Mouse (Mus musculus): ENCODE results near the gene C130050O18Rik.

Gene C130050O18Rik

GRCm38 (mm10) chr5:139404801-139405401 is at the start of gene C130050O18Rik:
Gene C130050O18Rik (plus strand): TSS chr5:139405280.
- DNase-seq (ENCODE audit: low spot score), result no peak

- peak; percentile 54 for DNase-seq (ENCODE audit: low spot score)
These were observed 46.4 kb upstream of the C130050O18Rik start for GRCm38 (mm10) chr5:139358653-139359052.

GRCm38 (mm10) chr5:139359244-139359643 is 45.8 kb upstream of the C130050O18Rik start:
- no peak for DNase-seq (ENCODE audit: low spot score)

- no peak for DNase-seq (ENCODE audit: low spot score)
These were observed 41.2 kb upstream of the C130050O18Rik start for GRCm38 (mm10) chr5:139363858-139364257.

- DNase-seq (ENCODE audit: low spot score), result peak; percentile 88
These were observed 40.7 kb upstream of the C130050O18Rik start for GRCm38 (mm10) chr5:139364260-139364910.

- DNase-seq (ENCODE audit: low spot score), result no peak
These were observed 40.0 kb upstream of the C130050O18Rik start for GRCm38 (mm10) chr5:139364911-139365571.

- DNase-seq (ENCODE audit: low spot score), result no peak
These were observed 39.3 kb upstream of the C130050O18Rik start for GRCm38 (mm10) chr5:139365827-139366226.

GRCm38 (mm10) chr5:139366484-139366883 is 38.6 kb upstream of the C130050O18Rik start:
- DNase-seq (ENCODE audit: low spot score), result no peak

GRCm38 (mm10) chr5:139367884-139368458 is 37.1 kb upstream of the C130050O18Rik start:
- DNase-seq (ENCODE audit: low spot score), result no peak

- no peak for DNase-seq (ENCODE audit: low spot score)
These were observed 36.3 kb upstream of the C130050O18Rik start for GRCm38 (mm10) chr5:139368638-139369320.

- no peak for DNase-seq (ENCODE audit: low spot score)
These were observed 34.7 kb upstream of the C130050O18Rik start for GRCm38 (mm10) chr5:139370336-139370735.

- DNase-seq (ENCODE audit: low spot score), result no peak
These were observed 34.0 kb upstream of the C130050O18Rik start for GRCm38 (mm10) chr5:139371118-139371517.

- peak; percentile 97 for DNase-seq (ENCODE audit: low spot score)
These were observed 33.3 kb upstream of the C130050O18Rik start for GRCm38 (mm10) chr5:139371631-139372401.

GRCm38 (mm10) chr5:139373126-139373525 is 32.0 kb upstream of the C130050O18Rik start:
- DNase-seq (ENCODE audit: low spot score), result no peak

- no peak for DNase-seq (ENCODE audit: low spot score)
These were observed 31.1 kb upstream of the C130050O18Rik start for GRCm38 (mm10) chr5:139373889-139374444.

GRCm38 (mm10) chr5:139374841-139375240 is 30.2 kb upstream of the C130050O18Rik start:
- no peak for DNase-seq (ENCODE audit: low spot score)

- no peak for DNase-seq (ENCODE audit: low spot score)
These were observed 27.4 kb upstream of the C130050O18Rik start, which contains the start of gene Gpr146 for GRCm38 (mm10) chr5:139377468-139378270. Gene Gpr146 (plus strand): TSS chr5:139377697.

- no peak for DNase-seq (ENCODE audit: low spot score)
These were observed 26.9 kb upstream of the C130050O18Rik start for GRCm38 (mm10) chr5:139378271-139378556.

GRCm38 (mm10) chr5:139378986-139379629 is 26.0 kb upstream of the C130050O18Rik start:
- DNase-seq (ENCODE audit: low spot score), result peak; percentile 70

Data from embryo, embryonic 10 days (tissue).